Mouse (Mus musculus) thymus, postnatal 36 days (tissue): Measurements from ENCODE around the gene Fbxw9.
A peak's percentile ranks its signal among the peaks of the same experiment; 100 is the strongest.
"Not testable (repeated sequence)": the region's sequence is repeated elsewhere in the genome, so short reads cannot be mapped to it uniquely, and the experiment has no call there.

Source experiments
- DNase-seq, 2 experiments: peaks; one replicate each; pipeline ENCODE4 v3.0.0; 2022; ENCODE audit warnings: mixed read lengths in 2 of 2

The Fbxw9 gene

DNA sequence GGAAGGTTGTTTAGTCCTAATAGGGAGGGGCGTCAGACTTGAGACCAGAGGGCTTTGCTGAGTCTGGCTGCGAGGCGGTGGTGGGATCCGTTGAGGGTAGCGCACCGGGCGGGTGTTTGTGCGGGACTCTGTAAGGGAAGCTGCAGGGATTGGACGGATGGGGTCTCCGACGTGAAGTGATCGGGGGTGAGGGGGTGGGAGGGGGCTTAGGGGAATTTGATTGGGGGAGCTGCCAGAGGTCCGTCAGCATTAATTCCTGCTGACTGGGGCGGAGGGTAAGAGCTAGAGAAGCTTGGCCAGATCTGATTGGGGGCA is 22.5 kb upstream of the Fbxw9 start:
- DNase-seq, result no peak

- DNase-seq, result peak; percentile 74 to 79
Observed at GRCm38 (mm10) chr8:85037681-85038531, 21.9 kb upstream of the Fbxw9 start.

- DNase-seq, result no peak
Observed at GRCm38 (mm10) chr8:85043619-85044018, 16.2 kb upstream of the Fbxw9 start.

GRCm38 (mm10) chr8:85057367-85057766 is 2.5 kb upstream of the Fbxw9 start:
- no peak for DNase-seq

- no peak for DNase-seq
Observed at GRCm38 (mm10) chr8:85062603-85063002, 2.7 kb downstream of the Fbxw9 start.

GRCm38 (mm10) chr8:85065213-85065612 is 5.4 kb downstream of the Fbxw9 start:
- no peak for DNase-seq

- no peak for DNase-seq
Observed at GRCm38 (mm10) chr8:85067155-85067554, 7.3 kb downstream of the Fbxw9 start.

GRCm38 (mm10) chr8:85067982-85068381 is 8.1 kb downstream of the Fbxw9 start, which contains the start of gene Gm5741:
TSS of gene Gm5741 (minus strand) at chr8:85067982.
- no peak for DNase-seq

GRCm38 (mm10) chr8:85071041-85071440 is 11.2 kb downstream of the Fbxw9 start:
- no peak for DNase-seq

- DNase-seq, result peak; percentile 85 to 89
Observed at GRCm38 (mm10) chr8:85071514-85072281, 11.8 kb downstream of the Fbxw9 start, which contains the start of gene Dhps. TSS of gene Dhps (plus strand) at chr8:85071757.

- peak in 1 of 2 experiments; percentile 32 for DNase-seq
Observed at GRCm38 (mm10) chr8:85072364-85072929, 12.6 kb downstream of the Fbxw9 start.

DNA sequence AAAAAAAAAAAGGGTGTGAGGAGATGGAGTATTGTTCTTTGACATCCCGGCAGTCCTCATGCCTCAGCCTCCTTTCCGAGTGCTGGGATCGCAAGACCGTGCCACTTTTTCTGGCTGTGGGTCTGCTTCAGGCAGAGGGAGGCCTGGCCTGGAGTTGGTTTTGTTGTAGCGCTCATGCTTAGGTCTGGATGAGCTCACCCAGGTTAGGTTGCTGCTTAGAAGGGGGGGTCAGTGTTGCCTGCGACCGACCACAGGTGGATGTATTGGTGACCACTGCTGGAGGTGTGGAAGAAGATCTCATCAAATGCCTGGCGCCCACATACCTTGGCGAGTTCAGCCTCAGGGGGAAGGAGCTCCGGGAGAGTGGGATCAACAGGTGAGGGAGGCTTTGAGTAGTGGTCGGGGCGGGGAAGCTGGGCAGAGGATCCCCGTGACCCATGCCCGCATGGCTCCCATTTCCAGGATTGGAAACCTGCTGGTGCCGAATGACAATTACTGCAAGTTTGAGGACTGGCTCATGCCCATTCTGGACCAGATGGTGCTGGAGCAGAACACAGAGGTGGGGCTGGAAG is 13.3 kb downstream of the Fbxw9 start:
- DNase-seq, result no peak

DNA sequence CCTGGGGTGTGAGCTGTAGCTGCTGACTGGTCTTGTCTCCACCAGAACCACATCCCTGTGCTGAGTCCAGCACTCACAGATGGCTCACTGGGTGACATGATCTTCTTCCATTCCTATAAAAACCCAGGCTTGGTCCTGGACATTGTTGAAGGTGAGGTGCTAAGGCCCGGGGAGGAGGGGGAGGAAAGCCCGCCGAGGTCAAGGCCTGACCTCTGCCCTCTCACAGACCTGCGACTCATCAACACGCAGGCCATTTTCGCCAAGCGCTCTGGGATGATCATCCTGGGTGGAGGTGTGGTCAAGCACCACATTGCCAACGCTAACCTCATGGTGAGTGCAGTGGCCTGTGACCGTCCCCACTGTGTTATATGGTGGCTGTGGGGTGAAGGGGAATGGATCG is 14.3 kb downstream of the Fbxw9 start:
- no peak for DNase-seq

GRCm38 (mm10) chr8:85074617-85075016 is 14.8 kb downstream of the Fbxw9 start:
- no peak for DNase-seq

DNA sequence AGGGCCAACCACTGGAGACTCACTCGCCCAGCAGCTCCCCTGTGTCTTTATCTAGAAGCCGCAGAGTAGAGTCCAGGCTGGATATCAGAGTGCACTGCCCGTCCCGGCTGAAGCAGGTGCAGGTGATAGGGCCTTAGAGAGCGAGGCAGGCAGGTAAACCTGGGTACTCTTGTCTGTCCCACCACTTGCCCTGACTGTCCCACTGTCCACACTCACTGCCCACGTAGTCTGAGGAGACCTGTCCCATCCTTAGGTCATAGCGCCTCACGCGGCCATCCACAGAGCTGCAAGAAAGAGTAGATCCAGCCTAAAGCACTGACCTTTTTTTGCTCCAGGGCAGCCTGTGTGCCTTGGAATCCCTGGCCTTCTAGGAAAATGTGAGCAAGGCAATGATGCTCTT is 16.1 kb downstream of the Fbxw9 start:
- DNase-seq, result no peak

DNA sequence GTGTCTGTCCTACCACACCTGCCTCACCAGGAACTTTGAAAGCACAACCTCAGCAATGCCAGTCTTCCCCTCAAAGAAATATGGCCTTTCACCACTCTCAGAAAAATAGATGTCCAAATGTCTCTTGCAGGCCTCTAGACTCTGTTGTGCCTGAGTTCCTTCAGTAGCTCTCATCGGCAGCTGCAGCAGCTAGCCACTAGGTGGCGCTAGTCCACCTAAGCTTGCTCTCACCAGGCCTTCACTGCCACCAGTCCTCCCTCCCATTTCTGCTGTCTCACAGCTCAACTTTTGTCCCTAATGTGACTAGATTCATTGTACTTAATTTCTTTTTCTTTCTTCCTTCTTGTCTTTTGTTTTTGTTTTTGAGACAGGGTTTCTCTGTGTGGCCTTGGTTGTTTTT is 17.1 kb downstream of the Fbxw9 start:
- peak; percentile 64 to 71 for DNase-seq

- DNase-seq, result peak in 1 of 2 experiments; percentile 49
Observed at GRCm38 (mm10) chr8:85080214-85080531, 20.3 kb downstream of the Fbxw9 start.

DNA sequence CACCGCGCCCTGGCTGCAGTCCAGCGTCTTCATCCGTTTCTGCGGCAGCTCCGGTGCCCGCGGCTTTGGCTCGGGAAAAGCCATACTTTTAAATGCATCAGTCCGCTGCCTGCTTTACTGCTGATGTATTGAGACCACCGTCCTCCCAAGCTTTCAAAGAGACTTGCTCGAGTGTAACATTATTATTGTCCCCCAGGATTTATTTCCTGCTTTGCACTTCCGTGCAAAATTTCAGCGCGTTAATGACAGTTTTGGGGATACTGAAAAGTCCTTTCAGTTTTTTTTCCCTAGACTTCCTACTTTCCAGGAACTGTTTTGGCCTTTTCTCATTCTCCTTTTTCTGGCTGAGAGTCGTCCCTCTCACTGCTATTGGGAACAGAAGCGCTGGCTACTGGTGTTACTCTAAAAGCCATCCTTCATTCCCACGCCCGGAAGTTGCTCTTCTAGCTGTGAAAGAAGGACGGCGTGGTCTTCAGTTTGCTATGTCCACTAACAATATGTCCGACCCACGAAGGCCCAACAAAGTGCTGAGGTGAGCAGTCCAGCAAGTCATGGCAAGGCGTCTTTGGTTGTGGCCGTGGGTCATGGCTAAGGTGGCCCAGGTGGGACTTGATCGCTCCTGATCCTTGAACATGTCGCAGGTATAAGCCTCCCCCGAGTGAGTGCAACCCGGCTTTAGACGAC is 20.8 kb downstream of the Fbxw9 start, which contains the start of gene Wdr83os:
Gene Wdr83os (plus strand): TSS at position 209 of the 684 bp plus-strand sequence.
- DNase-seq, result peak in 1 of 2 experiments; percentile 72

GRCm38 (mm10) chr8:85081216-85081555 is 21.3 kb downstream of the Fbxw9 start, which contains the start of gene Wdr83:
TSS of gene Wdr83 (minus strand) at chr8:85081306.
- peak in 1 of 2 experiments; percentile 85 for DNase-seq

DNA sequence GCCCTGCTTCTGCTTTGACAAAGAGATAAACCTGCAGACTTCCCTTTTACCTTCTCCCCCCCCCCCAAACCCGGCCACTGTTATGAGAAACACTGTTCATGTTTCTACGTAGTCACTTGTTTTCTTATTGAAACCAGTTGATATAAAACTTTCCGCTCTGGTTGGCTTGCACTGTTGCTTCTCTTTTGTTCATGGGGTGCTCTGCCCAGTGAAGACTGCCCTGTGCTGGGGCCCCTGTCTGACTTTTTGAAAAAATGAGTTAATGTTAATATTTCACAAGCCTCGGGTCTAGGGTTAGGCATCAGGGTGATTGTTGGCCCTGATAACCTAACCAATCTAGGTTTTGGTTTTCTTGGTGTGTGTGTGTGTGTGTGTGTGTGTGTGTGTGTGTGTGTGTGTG is 22.3 kb downstream of the Fbxw9 start:
- not testable (repeated sequence) for DNase-seq

GRCm38 (mm10) chr8:85083108-85083813 is 23.4 kb downstream of the Fbxw9 start, which contains the start of gene Man2b1:
TSS of gene Man2b1 (plus strand) at chr8:85083270.
- DNase-seq, result peak; percentile 83 to 87

GRCm38 (mm10) chr8:85084633-85085032 is 24.8 kb downstream of the Fbxw9 start:
- DNase-seq, result no peak
